Mouse (Mus musculus) MEL (cell line): ENCODE data around the gene Axl. TPM values are rescaled to one million over a fixed set of nuclear protein-coding genes. Genes with fewer than 3 reads are reported as not detected.

Source experiments
- DNase-seq: peaks from one replicate; pipeline ENCODE4 v3.0.0; 2011; ENCODE audit warnings: low read depth, low spot score
- H3K27ac ChIP-seq: 2 replicates; pipeline ENCODE4 v1.5.1; 2012; ENCODE audit warnings: low read depth, mild to moderate bottlenecking, control low read depth, low read length, moderate library complexity; ENCODE audit not compliant: control insufficient read depth
- H3K27me3 ChIP-seq, 2 experiments: fragments of 150-350 bp in 1 of 2; sonication (generic) in 1 of 2; 2 replicates each; pipeline ENCODE4 v1.6.1; 2012; ENCODE audit warnings: low read length in 2 of 2, mild to moderate bottlenecking in 2 of 2, improper control_type of control experiment in 1 of 2, moderate library complexity in 1 of 2; ENCODE audit not compliant: insufficient read depth in 2 of 2, control insufficient read depth in 1 of 2
- H3K36me3 ChIP-seq, 2 experiments: 2 replicates each; pipeline ENCODE4 v1.6.1; 2012 to 2014; ENCODE audit warnings: low read length in 2 of 2, improper control_type of control experiment in 1 of 2, inconsistent platforms in 1 of 2, mild to moderate bottlenecking in 1 of 2; ENCODE audit not compliant: insufficient read depth in 2 of 2, control insufficient read depth in 1 of 2
- H3K4me1 ChIP-seq, 2 experiments: fragments of 150-350 bp in 1 of 2; sonication (generic) in 1 of 2; 2 replicates each; pipeline ENCODE4 v1.6.1; 2012; ENCODE audit warnings: low read length in 2 of 2, improper control_type of control experiment in 1 of 2, mild to moderate bottlenecking in 1 of 2; ENCODE audit not compliant: insufficient read depth in 2 of 2, control insufficient read depth in 1 of 2
- H3K4me3 ChIP-seq, 2 experiments: fragments of 150-350 bp in 1 of 2; sonication (generic) in 1 of 2; 2 replicates each; pipeline ENCODE4 v1.5.1; 2012; ENCODE audit warnings: low read depth in 2 of 2, low read length in 2 of 2, mild to moderate bottlenecking in 2 of 2, moderate library complexity in 2 of 2, control low read depth in 1 of 2, improper control_type of control experiment in 1 of 2; ENCODE audit not compliant: control insufficient read depth in 1 of 2, insufficient read depth in 1 of 2
- H3K79me2 ChIP-seq: 2 replicates; pipeline ENCODE4 v1.6.1; 2012; ENCODE audit warnings: mild to moderate bottlenecking, low read length, moderate library complexity; ENCODE audit not compliant: control insufficient read depth, poor library complexity, insufficient read depth
- H3K9ac ChIP-seq: 2 replicates; pipeline ENCODE4 v1.6.1; 2012; ENCODE audit warnings: low read depth, mild to moderate bottlenecking, control low read depth, low read length, moderate library complexity; ENCODE audit not compliant: control insufficient read depth, poor library complexity, severe bottlenecking
- H3K9me3 ChIP-seq: fragments of 150-350 bp; sonication (generic); replicated peaks from 2 replicates; pipeline ENCODE4 v1.6.1; 2012; ENCODE audit warnings: mild to moderate bottlenecking, low read length, improper control_type of control experiment, moderate library complexity; ENCODE audit not compliant: insufficient read depth
- BHLHE40 ChIP-seq: IDR thresholded peaks from 2 replicates; pipeline ENCODE4 v1.6.1; 2012; ENCODE audit warnings: low read depth, mild to moderate bottlenecking, inconsistent platforms, low read length, improper control_type of control experiment, borderline replicate concordance
- CHD1 ChIP-seq: IDR thresholded peaks from 2 replicates; pipeline ENCODE4 v1.6.1; 2012; ENCODE audit warnings: low read depth, mild to moderate bottlenecking, inconsistent platforms, low read length, improper control_type of control experiment
- CHD2 ChIP-seq: IDR thresholded peaks from 2 replicates; pipeline ENCODE4 v1.6.1; 2011; ENCODE audit warnings: low read length, improper control_type of control experiment
- CTCF ChIP-seq, 3 experiments: IDR thresholded peaks in 2 of 3; conservative IDR thresholded peaks in 1 of 3; 2 replicates each; pipeline ENCODE4 v1.5.1; 2011 to 2012; ENCODE audit warnings: low read length in 3 of 3, low read depth in 2 of 3, mild to moderate bottlenecking in 2 of 3, improper control_type of control experiment in 1 of 3, inconsistent platforms in 1 of 3, mixed read lengths in 1 of 3, moderate library complexity in 1 of 3; ENCODE audit not compliant: control insufficient read depth in 1 of 3, insufficient read depth in 1 of 3, poor library complexity in 1 of 3, severe bottlenecking in 1 of 3
- E2F4 ChIP-seq: IDR thresholded peaks from 2 replicates; pipeline ENCODE4 v1.6.1; 2011; ENCODE audit warnings: low read depth, low read length, improper control_type of control experiment, borderline replicate concordance
- ELF1 ChIP-seq: IDR thresholded peaks from 2 replicates; pipeline ENCODE4 v1.6.1; 2014; ENCODE audit warnings: low read depth, mild to moderate bottlenecking, inconsistent platforms, low read length, improper control_type of control experiment, moderate library complexity
- EP300 ChIP-seq, 2 experiments: IDR thresholded peaks; 2 replicates each; pipeline ENCODE4 v1.6.1; 2011; ENCODE audit warnings: improper control_type of control experiment in 2 of 2, low read length in 2 of 2, low read depth in 1 of 2, mild to moderate bottlenecking in 1 of 2
- ETS1 ChIP-seq: IDR thresholded peaks from 2 replicates; pipeline ENCODE4 v1.6.1; 2012; ENCODE audit warnings: low read depth, mild to moderate bottlenecking, inconsistent platforms, low read length, improper control_type of control experiment, moderate library complexity
- GABPA ChIP-seq: IDR thresholded peaks from 2 replicates; pipeline ENCODE4 v1.6.1; 2012; ENCODE audit warnings: low read depth, mild to moderate bottlenecking, inconsistent platforms, low read length, improper control_type of control experiment, moderate library complexity
- KAT2A ChIP-seq: conservative IDR thresholded peaks from 2 replicates; pipeline ENCODE4 v1.6.1; 2012; ENCODE audit warnings: low read depth, low read length, improper control_type of control experiment, inconsistent platforms
- MAX ChIP-seq: IDR thresholded peaks from 2 replicates; pipeline ENCODE4 v1.6.1; 2011; ENCODE audit warnings: low read length, improper control_type of control experiment
- MAZ ChIP-seq: IDR thresholded peaks from 2 replicates; pipeline ENCODE4 v1.6.1; 2012; ENCODE audit warnings: low read depth, mild to moderate bottlenecking, inconsistent platforms, low read length, improper control_type of control experiment
- MEF2A ChIP-seq: IDR thresholded peaks from 2 replicates; pipeline ENCODE4 v1.6.1; 2014; ENCODE audit warnings: low read depth, mild to moderate bottlenecking, inconsistent platforms, low read length, improper control_type of control experiment; ENCODE audit not compliant: poor library complexity, insufficient replicate concordance, severe bottlenecking; ENCODE audit errors: extremely low read depth
- MXI1 ChIP-seq: IDR thresholded peaks from 2 replicates; pipeline ENCODE4 v1.6.1; 2011; ENCODE audit warnings: mild to moderate bottlenecking, low read depth, low read length, improper control_type of control experiment
- MYB ChIP-seq: IDR thresholded peaks from 2 replicates; pipeline ENCODE4 v1.6.1; 2011; ENCODE audit warnings: mild to moderate bottlenecking, low read depth, low read length, improper control_type of control experiment
- MYC ChIP-seq: IDR thresholded peaks from 2 replicates; pipeline ENCODE4 v1.6.1; 2011; ENCODE audit warnings: low read depth, mild to moderate bottlenecking, low read length, improper control_type of control experiment, moderate library complexity
- NELFE ChIP-seq: IDR thresholded peaks from 2 replicates; pipeline ENCODE4 v1.6.1; 2011; ENCODE audit warnings: low read depth, low read length, improper control_type of control experiment
- POLR2A ChIP-seq, 2 experiments: IDR thresholded peaks; 2 replicates each; pipeline ENCODE4 v1.6.1; 2011 to 2012; ENCODE audit warnings: low read length in 2 of 2, mild to moderate bottlenecking in 2 of 2, control low read depth in 1 of 2, improper control_type of control experiment in 1 of 2, low read depth in 1 of 2, moderate library complexity in 1 of 2; ENCODE audit not compliant: control insufficient read depth in 1 of 2, insufficient read depth in 1 of 2, poor library complexity in 1 of 2
- POLR2AphosphoS2 ChIP-seq: IDR thresholded peaks from 2 replicates; pipeline ENCODE4 v1.6.1; 2011; ENCODE audit warnings: low read length, improper control_type of control experiment
- POLR2AphosphoS5 ChIP-seq: IDR thresholded peaks from 2 replicates; pipeline ENCODE4 v1.6.1; 2012; ENCODE audit warnings: low read depth, borderline replicate concordance, mild to moderate bottlenecking, inconsistent platforms, low read length, moderate library complexity, mixed read lengths
- RAD21 ChIP-seq: IDR thresholded peaks from 2 replicates; pipeline ENCODE4 v1.6.1; 2011; ENCODE audit warnings: mild to moderate bottlenecking, low read depth, low read length, improper control_type of control experiment
- RCOR1 ChIP-seq: IDR thresholded peaks from 2 replicates; pipeline ENCODE4 v1.6.1; 2012; ENCODE audit warnings: low read depth, mild to moderate bottlenecking, inconsistent platforms, low read length, improper control_type of control experiment
- SIN3A ChIP-seq: IDR thresholded peaks from 2 replicates; pipeline ENCODE4 v1.6.1; 2012; ENCODE audit warnings: low read length, improper control_type of control experiment, inconsistent platforms
- TAL1 ChIP-seq: IDR thresholded peaks from 2 replicates; pipeline ENCODE4 v1.6.1; 2012; ENCODE audit warnings: mild to moderate bottlenecking, inconsistent platforms, low read length, moderate library complexity, mixed read lengths
- TBP ChIP-seq: IDR thresholded peaks from 2 replicates; pipeline ENCODE4 v1.8.0; 2011; ENCODE audit warnings: low read depth, low read length, improper control_type of control experiment
- TCF12 ChIP-seq: IDR thresholded peaks from 2 replicates; pipeline ENCODE4 v1.6.1; 2014; ENCODE audit warnings: low read depth, mild to moderate bottlenecking, inconsistent platforms, low read length, improper control_type of control experiment, moderate library complexity
- USF1 ChIP-seq: IDR thresholded peaks from 2 replicates; pipeline ENCODE4 v1.6.1; 2014; ENCODE audit warnings: low read depth, mild to moderate bottlenecking, inconsistent platforms, low read length, improper control_type of control experiment, moderate library complexity
- USF2 ChIP-seq, 2 experiments: IDR thresholded peaks; 2 replicates each; pipeline ENCODE4 v1.6.1; 2011 to 2012; ENCODE audit warnings: improper control_type of control experiment in 2 of 2, low read length in 2 of 2, borderline replicate concordance in 1 of 2, inconsistent platforms in 1 of 2, low read depth in 1 of 2, mild to moderate bottlenecking in 1 of 2; ENCODE audit not compliant: insufficient read depth in 1 of 2
- ZC3H11A ChIP-seq: IDR thresholded peaks from 2 replicates; pipeline ENCODE4 v1.6.1; 2012; ENCODE audit warnings: low read depth, mild to moderate bottlenecking, inconsistent platforms, low read length, improper control_type of control experiment
- ZKSCAN1 ChIP-seq: IDR thresholded peaks from 2 replicates; pipeline ENCODE4 v1.6.1; 2012; ENCODE audit warnings: low read depth, mild to moderate bottlenecking, inconsistent platforms, low read length, improper control_type of control experiment, moderate library complexity
- ZMIZ1 ChIP-seq: IDR thresholded peaks from 2 replicates; pipeline ENCODE4 v1.6.1; 2012; ENCODE audit warnings: low read depth, mild to moderate bottlenecking, inconsistent platforms, low read length, improper control_type of control experiment, moderate library complexity
- ZNF384 ChIP-seq: IDR thresholded peaks from 2 replicates; pipeline ENCODE4 v1.6.1; 2012; ENCODE audit warnings: low read depth, mild to moderate bottlenecking, inconsistent platforms, low read length, improper control_type of control experiment
- polyA plus RNA-seq, 2 experiments: library from polyadenylated mRNA; stranded (reverse) in 1 of 2; unstranded in 1 of 2; fragments of >175 nt in 1 of 2; fragments of >200 nt in 1 of 2; gene quantifications; 2 replicates each; pipeline versions ENCODE4 v1.2.1 to v1.2.4; 2012; ENCODE audit warnings: low replicate concordance in 2 of 2, low read depth in 1 of 2; ENCODE audit not compliant: insufficient read length in 2 of 2, insufficient read depth in 1 of 2, missing spikeins in 1 of 2
- total RNA-seq: library from RNA; depleted of rRNA; stranded (reverse); fragments of 300-350 nt; gene quantifications from 2 replicates; pipeline ENCODE4 v1.2.3, GENCODE M21; 2012

The Axl gene
- total and polyA plus RNA-seq, 3 experiments, result 0.19 TPM; not detected in 2

DNA sequence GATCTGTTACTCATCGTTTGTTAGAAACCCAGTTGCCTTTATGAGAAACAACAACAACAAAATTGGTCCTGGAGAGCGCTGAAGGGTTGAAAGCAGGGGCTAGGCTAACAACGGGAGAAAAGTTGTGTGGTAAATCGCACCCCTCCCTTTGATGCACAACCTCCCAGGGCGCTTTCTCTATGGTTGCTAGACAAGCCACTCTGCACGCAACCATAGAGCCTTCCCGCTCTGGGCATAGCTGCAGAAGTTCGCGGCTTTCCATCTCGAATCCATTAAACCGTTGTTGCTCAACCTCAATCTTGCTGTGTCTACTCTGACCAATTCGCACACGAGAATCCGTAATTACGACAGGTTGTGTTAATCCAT is 33.1 kb downstream of the Axl start (continued):
- TF ChIP-seq MXI1 (no peak), ELF1 (no peak), RAD21 (no peak), TCF12 (no peak), USF2 (IDR thresholded peaks at IDR 0.05; ENCODE audit: borderline replicate concordance in 1 of 2, insufficient read depth in 1 of 2, low read depth in 1 of 2, low read length in 2 of 2) (no peak)
- TF ChIP-seq, all 39 proteins: peak for 5

DNA sequence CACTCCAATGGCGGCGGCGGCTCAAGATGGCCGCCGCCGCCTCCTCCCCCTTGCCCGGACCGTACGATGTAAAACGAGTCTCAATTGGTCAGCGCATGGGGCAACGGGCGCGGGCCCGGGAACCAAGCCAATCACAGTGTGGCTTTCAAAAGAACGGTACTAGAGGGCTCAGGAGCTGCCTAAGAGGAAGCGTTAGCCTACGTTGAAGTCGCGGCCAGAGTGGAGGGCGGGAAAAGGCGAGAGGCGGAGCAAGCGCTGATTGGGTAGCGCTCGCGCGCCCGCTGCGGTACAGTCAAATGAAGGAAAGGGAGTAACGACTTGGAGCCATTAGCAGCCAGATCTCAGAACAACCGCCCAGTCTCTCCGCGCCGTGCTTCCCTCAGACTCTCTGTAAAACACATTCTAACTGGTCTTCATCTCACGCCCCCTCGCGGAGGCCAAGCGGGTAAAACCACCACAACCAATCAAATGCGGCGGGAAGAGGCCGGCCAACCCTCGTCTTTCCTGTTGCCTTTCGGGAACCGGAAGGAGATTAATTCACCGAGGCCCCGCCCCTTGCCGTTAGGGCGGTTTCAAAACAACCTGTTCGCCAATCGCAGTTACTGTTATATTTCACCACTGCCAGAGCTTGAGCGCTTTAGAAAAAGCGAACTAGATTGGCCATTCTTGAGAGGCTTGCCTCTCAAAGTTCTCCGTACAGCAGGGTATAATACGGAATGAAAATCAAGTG is 33.6 kb downstream of the Axl start, which contains the start of gene Hnrnpul1:
TSS of gene Hnrnpul1 (minus strand) at position 20 of the 730 bp plus-strand sequence.
- H3K36me3 ChIP-seq, result peaks cover 15 to 17% of the 10 kb centered on the region in 2 experiments
- H3K4me1 ChIP-seq, result peaks cover 2 to 18% of the 10 kb centered on the region in 2 experiments; a peak in 3 of 4 replicates
- peak within 1 kb of the TSS; percentile 100 for H3K9ac ChIP-seq
- H3K9me3 ChIP-seq, result no peaks in the 10 kb centered on the region
- no peaks in the 10 kb centered on the region; a peak in 2 of 4 replicates for H3K27me3 ChIP-seq
- peaks cover 40% of the 10 kb centered on the region for H3K79me2 ChIP-seq
- peak within 1 kb of the TSS; percentile 100 for H3K27ac ChIP-seq
- H3K4me3 ChIP-seq, result peak within 1 kb of the TSS; percentile 92 to 97
- DNase-seq, result peak; percentile 99
- TF ChIP-seq POLR2AphosphoS5 (no peak; the same call in 1 of the 2 replicates), CTCF (IDR thresholded peaks at IDR 0.05 in 2 of 3, conservative IDR thresholded peaks at IDR 0.05 in 1 of 3; ENCODE audit: control insufficient read depth in 1 of 3, insufficient read depth in 1 of 3, low read depth in 2 of 3, low read length in 3 of 3, poor library complexity in 1 of 3, severe bottlenecking in 1 of 3) (peak in 2 of 3 experiments; percentile 10; a peak in 2 of 6 replicates), TBP (peak; percentile 87), ZNF384 (peak; percentile 66; the same call in 1 of the 2 replicates), USF2 (IDR thresholded peaks at IDR 0.05; ENCODE audit: borderline replicate concordance in 1 of 2, insufficient read depth in 1 of 2, low read depth in 1 of 2, low read length in 2 of 2) (no peak), GABPA (peak; percentile 96; the same call in 1 of the 2 replicates), KAT2A (peak; percentile 54), ZKSCAN1 (no peak), EP300 (IDR thresholded peaks at IDR 0.05; ENCODE audit: low read depth in 1 of 2, low read length in 2 of 2) (peak in 1 of 2 experiments; percentile 35; a peak in 1 of 4 replicates), ELF1 (peak; percentile 79; the same call in 1 of the 2 replicates), BHLHE40 (no peak), USF1 (0 out of 2 replicates have a peak, but pooled peaks have one; percentile 7), ZMIZ1 (peak; percentile 77; the same call in 1 of the 2 replicates), CHD2 (no peak; the same call in 1 of the 2 replicates), CHD1 (no peak; the same call in 1 of the 2 replicates), ETS1 (peak; percentile 26; the same call in 1 of the 2 replicates), SIN3A (no peak; the same call in 1 of the 2 replicates), MYC (no peak; the same call in 1 of the 2 replicates), ZC3H11A (no peak), E2F4 (peak; percentile 97), MEF2A (no peak), NELFE (peak; percentile 71; the same call in 1 of the 2 replicates), MYB (peak; percentile 83), POLR2A (IDR thresholded peaks at IDR 0.05; ENCODE audit: control insufficient read depth in 1 of 2, insufficient read depth in 1 of 2, low read depth in 1 of 2, low read length in 2 of 2, poor library complexity in 1 of 2) (peak in 1 of 2 experiments; percentile 71; a peak in 2 of 4 replicates), POLR2AphosphoS2 (no peak; the same call in 1 of the 2 replicates), TAL1 (no peak), MAX (peak; percentile 42), MXI1 (no peak), TCF12 (peak; percentile 41; the same call in 1 of the 2 replicates), MAZ (peak; percentile 64; the same call in 1 of the 2 replicates), RCOR1 (no peak)
